Mouse (Mus musculus): ENCODE results near the gene Zfp58. TPM values are rescaled to one million over a fixed set of nuclear protein-coding genes. Genes with fewer than 3 reads are reported as not detected.

Zfp58 gene
- polyA plus RNA-seq (2014; fragmentation: Nextera tagmentation; extraction: Ambion mirVana), result 21.8 and 24.9 TPM in 2 replicates

GRCm38 (mm10) chr13:67500084-67500719 lies at the start of gene Zfp58:
Gene Zfp58, minus strand, starts transcription at chr13:67500555.
- no peaks in the 10 kb centered on the region for H3K36me3 ChIP-seq (replicated peaks; ENCODE audit: control insufficient read depth, insufficient read depth, low read depth, low read length)
- peak within 1 kb of the TSS; percentile 70 for H3K9ac ChIP-seq (replicated peaks; ENCODE audit: low read length)
- H3K27ac ChIP-seq (replicated peaks; ENCODE audit: low read depth, low read length), result no peak within 1 kb of the TSS; the same call in 1 of the 2 replicates
- ATAC-seq (replicated peaks; ENCODE audit: insufficient number of reproducible peaks, low FRiP score, low TSS enrichment, low read depth) (peak; percentile 95), DNase-seq (ENCODE audit: low spot score) (peak; percentile 93)
- no peaks in the 10 kb centered on the region for H3K27me3 ChIP-seq (ENCODE audit: control insufficient read depth, insufficient read depth, low read length)
- no peaks in the 10 kb centered on the region for H3K9me3 ChIP-seq (replicated peaks; ENCODE audit: control insufficient read depth, low read length)
- H3K4me2 ChIP-seq (ENCODE audit: low read depth, low read length), result peak within 1 kb of the TSS; percentile 59
- under 1% methylated on average over 22 of the region's 22 CpGs for WGBS
- peak within 1 kb of the TSS; percentile 79 for H3K4me3 ChIP-seq (ENCODE audit: low read depth, low read length)
- no peaks in the 10 kb centered on the region for H3K4me1 ChIP-seq (ENCODE audit: control insufficient read depth, insufficient read depth, low read length)

GRCm38 (mm10) chr13:67545941-67546340 lies 45.6 kb upstream of the Zfp58 start:
- DNase-seq (ENCODE audit: low spot score) (no peak), ATAC-seq (replicated peaks; ENCODE audit: insufficient number of reproducible peaks, low FRiP score, low TSS enrichment, low read depth) (no peak)
- Histone ChIP-seq H3K4me1 (ENCODE audit: control insufficient read depth, insufficient read depth, low read length) (no peaks in the 10 kb centered on the region), H3K36me3 (replicated peaks; ENCODE audit: control insufficient read depth, insufficient read depth, low read depth, low read length) (peaks cover 10% of the 10 kb centered on the region), H3K4me2 (ENCODE audit: low read depth, low read length) (no peak overlapping the region), H3K4me3 (ENCODE audit: low read depth, low read length) (no peak overlapping the region), H3K27me3 (ENCODE audit: control insufficient read depth, insufficient read depth, low read length) (no peaks in the 10 kb centered on the region), H3K27ac (replicated peaks; ENCODE audit: low read depth, low read length) (no peak overlapping the region), H3K9me3 (replicated peaks; ENCODE audit: control insufficient read depth, low read length) (no peaks in the 10 kb centered on the region), H3K9ac (replicated peaks; ENCODE audit: low read length) (no peak overlapping the region)
- WGBS, result 84% methylated on average over 1 of the region's 1 CpGs

GRCm38 (mm10) chr13:67527049-67527730 lies 26.8 kb upstream of the Zfp58 start:
- no peak overlapping the region for H3K4me3 ChIP-seq (ENCODE audit: low read depth, low read length)
- H3K4me2 ChIP-seq (ENCODE audit: low read depth, low read length), result no peak overlapping the region
- H3K27ac ChIP-seq (replicated peaks; ENCODE audit: low read depth, low read length), result no peak overlapping the region
- no peaks in the 10 kb centered on the region for H3K27me3 ChIP-seq (ENCODE audit: control insufficient read depth, insufficient read depth, low read length)
- WGBS, result 81% methylated on average over 3 of the region's 3 CpGs
- no peaks in the 10 kb centered on the region for H3K36me3 ChIP-seq (replicated peaks; ENCODE audit: control insufficient read depth, insufficient read depth, low read depth, low read length)
- no peaks in the 10 kb centered on the region for H3K4me1 ChIP-seq (ENCODE audit: control insufficient read depth, insufficient read depth, low read length)
- DNase-seq (ENCODE audit: low spot score), result no peak
- H3K9me3 ChIP-seq (replicated peaks; ENCODE audit: control insufficient read depth, low read length), result no peaks in the 10 kb centered on the region
- no peak for ATAC-seq (replicated peaks; ENCODE audit: insufficient number of reproducible peaks, low FRiP score, low TSS enrichment, low read depth)
- no peak overlapping the region for H3K9ac ChIP-seq (replicated peaks; ENCODE audit: low read length)

- DNase-seq (ENCODE audit: low spot score), result peak; percentile 96
- Histone ChIP-seq H3K4me3 (ENCODE audit: low read depth, low read length) (peak within 1 kb of the TSS; percentile 77), H3K9me3 (replicated peaks; ENCODE audit: control insufficient read depth, low read length) (no peaks in the 10 kb centered on the region), H3K4me1 (ENCODE audit: control insufficient read depth, insufficient read depth, low read length) (no peaks in the 10 kb centered on the region), H3K27me3 (ENCODE audit: control insufficient read depth, insufficient read depth, low read length) (no peaks in the 10 kb centered on the region), H3K27ac (replicated peaks; ENCODE audit: low read depth, low read length) (0 out of 2 replicates have a peak within 1 kb of the TSS, but pooled peaks have one; percentile 41), H3K4me2 (ENCODE audit: low read depth, low read length) (peak within 1 kb of the TSS; percentile 60), H3K9ac (replicated peaks; ENCODE audit: low read length) (peak within 1 kb of the TSS; percentile 84), H3K36me3 (replicated peaks; ENCODE audit: control insufficient read depth, insufficient read depth, low read depth, low read length) (no peaks in the 10 kb centered on the region)
- ATAC-seq (replicated peaks; ENCODE audit: insufficient number of reproducible peaks, low FRiP score, low TSS enrichment, low read depth), result peak; percentile 99
- WGBS, result under 1% methylated on average over 27 of the region's 27 CpGs
These were observed 25.5 kb upstream of the Zfp58 start, which contains the start of the genes Gm26965 and Zfp87 for GRCm38 (mm10) chr13:67525753-67526410. Gene Gm26965, minus strand, starts transcription at chr13:67526151. Gene Zfp87, minus strand, starts transcription at chr13:67526177.

- no peaks in the 10 kb centered on the region for H3K9me3 ChIP-seq (replicated peaks; ENCODE audit: control insufficient read depth, low read length)
- no peaks in the 10 kb centered on the region for H3K4me1 ChIP-seq (ENCODE audit: control insufficient read depth, insufficient read depth, low read length)
- H3K9ac ChIP-seq (replicated peaks; ENCODE audit: low read length), result no peak overlapping the region
- no peaks in the 10 kb centered on the region for H3K27me3 ChIP-seq (ENCODE audit: control insufficient read depth, insufficient read depth, low read length)
- no peak overlapping the region for H3K4me3 ChIP-seq (ENCODE audit: low read depth, low read length)
- WGBS, result 90% methylated on average over 1 of the region's 1 CpGs
- DNase-seq (ENCODE audit: low spot score) (no peak), ATAC-seq (replicated peaks; ENCODE audit: insufficient number of reproducible peaks, low FRiP score, low TSS enrichment, low read depth) (no peak)
- H3K4me2 ChIP-seq (ENCODE audit: low read depth, low read length), result no peak overlapping the region
- no peak overlapping the region for H3K27ac ChIP-seq (replicated peaks; ENCODE audit: low read depth, low read length)
- no peaks in the 10 kb centered on the region for H3K36me3 ChIP-seq (replicated peaks; ENCODE audit: control insufficient read depth, insufficient read depth, low read depth, low read length)
These were observed 553 bp upstream of the Zfp58 start for GRCm38 (mm10) chr13:67500908-67501307.

- Histone ChIP-seq H3K27me3 (ENCODE audit: control insufficient read depth, insufficient read depth, low read length) (no peaks in the 10 kb centered on the region), H3K36me3 (replicated peaks; ENCODE audit: control insufficient read depth, insufficient read depth, low read depth, low read length) (peaks cover 14% of the 10 kb centered on the region), H3K4me1 (ENCODE audit: control insufficient read depth, insufficient read depth, low read length) (no peaks in the 10 kb centered on the region), H3K27ac (replicated peaks; ENCODE audit: low read depth, low read length) (no peak overlapping the region), H3K9me3 (replicated peaks; ENCODE audit: control insufficient read depth, low read length) (no peaks in the 10 kb centered on the region), H3K4me2 (ENCODE audit: low read depth, low read length) (no peak overlapping the region), H3K4me3 (ENCODE audit: low read depth, low read length) (no peak overlapping the region), H3K9ac (replicated peaks; ENCODE audit: low read length) (no peak overlapping the region)
- DNase-seq (ENCODE audit: low spot score), result no peak
- no peak for ATAC-seq (replicated peaks; ENCODE audit: insufficient number of reproducible peaks, low FRiP score, low TSS enrichment, low read depth)
- WGBS, result 93% methylated on average over 1 of the region's 1 CpGs
These were observed 4.7 kb downstream of the Zfp58 start for GRCm38 (mm10) chr13:67495631-67496030.

GRCm38 (mm10) chr13:67484424-67484811 lies 15.9 kb downstream of the Zfp58 start:
- Histone ChIP-seq H3K4me2 (ENCODE audit: low read depth, low read length) (peak overlapping the region; percentile 51), H3K27me3 (ENCODE audit: control insufficient read depth, insufficient read depth, low read length) (no peaks in the 10 kb centered on the region), H3K4me3 (ENCODE audit: low read depth, low read length) (peak overlapping the region; percentile 56), H3K4me1 (ENCODE audit: control insufficient read depth, insufficient read depth, low read length) (no peaks in the 10 kb centered on the region), H3K36me3 (replicated peaks; ENCODE audit: control insufficient read depth, insufficient read depth, low read depth, low read length) (no peaks in the 10 kb centered on the region), H3K9ac (replicated peaks; ENCODE audit: low read length) (peak overlapping the region; percentile 43; the same call in 1 of the 2 replicates), H3K27ac (replicated peaks; ENCODE audit: low read depth, low read length) (no peak overlapping the region), H3K9me3 (replicated peaks; ENCODE audit: control insufficient read depth, low read length) (no peaks in the 10 kb centered on the region)
- WGBS, result 36% methylated on average over 8 of the region's 8 CpGs
- DNase-seq (ENCODE audit: low spot score) (no peak), ATAC-seq (replicated peaks; ENCODE audit: insufficient number of reproducible peaks, low FRiP score, low TSS enrichment, low read depth) (0 out of 2 replicates have a peak, but pooled peaks have one; percentile 53)

Measured in embryonic facial prominence, embryonic 11.5 days (tissue).